Mouse (Mus musculus) limb, embryonic 11.5 days (tissue): ENCODE measurements around the gene Larp4. TPM values are rescaled to one million over a fixed set of nuclear protein-coding genes. Genes with fewer than 3 reads are reported as not detected.

Experiments used
- polyA plus RNA-seq: library from polyadenylated mRNA; unstranded; fragments of >200 nt; fragmentation: Nextera tagmentation; extraction: Ambion mirVana; gene quantifications from 2 replicates; pipeline ENCODE4 v1.2.1, GENCODE M21; 2014

Larp4 gene
- polyA plus RNA-seq, 1 experiment from 2014 or later: 37.4 TPM

Other genes with a start within 250 kb of the Larp4 start
- 118 and 123 TPM in 2 replicates for gene Cox14, start 244.4 kb upstream of the Larp4 start, polyA plus RNA-seq
- gene Cers5, start 197.2 kb upstream of the Larp4 start, polyA plus RNA-seq: 70.9 and 75.3 TPM in 2 replicates
- 72.9 and 77.3 TPM in 2 replicates for gene Lima1, start 94.6 kb upstream of the Larp4 start, polyA plus RNA-seq
- gene Fam186a, start 3.0 kb upstream of the Larp4 start, polyA plus RNA-seq: not detected in 2 replicates
- gene Dip2b, start 68.6 kb downstream of the Larp4 start, polyA plus RNA-seq: 18.5 and 20.3 TPM in 2 replicates